Mouse (Mus musculus): ENCODE data around the gene Topbp1.
"Not testable (repeated sequence)": the region's sequence is repeated elsewhere in the genome, so short reads cannot be mapped to it uniquely, and the experiment has no call there.

The Topbp1 gene

DNA sequence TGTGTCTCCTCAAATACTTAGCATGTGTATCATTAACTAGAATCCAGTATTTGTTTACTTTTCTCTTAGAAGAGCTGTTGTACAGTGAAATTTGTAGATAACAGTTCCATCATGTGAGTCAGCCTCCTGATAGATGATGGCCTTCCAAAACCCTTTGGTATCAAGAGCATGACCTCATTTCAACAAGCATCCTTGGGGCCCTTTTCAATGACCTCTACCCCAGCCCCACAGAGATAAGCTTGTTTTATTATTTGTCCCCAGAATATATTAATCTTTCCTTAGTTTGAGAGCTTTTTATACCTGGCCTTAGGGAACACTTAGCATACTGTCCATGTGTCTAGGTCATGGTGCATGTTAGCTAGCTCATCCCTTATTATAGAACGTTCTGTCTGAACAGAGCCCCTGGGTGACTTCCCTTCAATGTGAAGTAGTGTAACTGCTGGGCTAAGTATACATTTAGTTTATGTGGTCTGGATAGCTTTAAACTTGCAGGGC is 43.0 kb downstream of the Topbp1 start:
- in situ Hi-C loops (cut with MseI, MboI), result no loop called here

DNA sequence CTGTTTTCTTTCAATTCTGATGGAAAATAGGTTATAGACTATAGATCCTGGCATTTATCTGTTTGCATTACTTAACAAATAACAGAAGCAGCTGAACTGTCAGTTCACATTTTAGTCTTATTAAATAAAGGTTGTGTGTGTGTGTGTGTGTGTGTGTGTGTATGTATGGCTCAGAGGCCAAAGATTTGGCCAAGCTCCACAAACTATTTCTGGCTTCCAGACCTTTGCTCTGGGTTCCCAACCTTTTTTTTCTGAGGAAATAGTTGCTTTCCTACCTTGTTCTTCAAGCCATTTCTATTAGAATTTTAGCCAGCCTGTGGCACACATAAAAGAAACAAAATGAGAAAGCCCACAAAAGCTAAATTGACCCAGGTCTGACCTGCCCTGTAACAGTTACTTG is 43.8 kb downstream of the Topbp1 start:
- in situ Hi-C loops (cut with MseI, MboI), result no loop called here

DNA sequence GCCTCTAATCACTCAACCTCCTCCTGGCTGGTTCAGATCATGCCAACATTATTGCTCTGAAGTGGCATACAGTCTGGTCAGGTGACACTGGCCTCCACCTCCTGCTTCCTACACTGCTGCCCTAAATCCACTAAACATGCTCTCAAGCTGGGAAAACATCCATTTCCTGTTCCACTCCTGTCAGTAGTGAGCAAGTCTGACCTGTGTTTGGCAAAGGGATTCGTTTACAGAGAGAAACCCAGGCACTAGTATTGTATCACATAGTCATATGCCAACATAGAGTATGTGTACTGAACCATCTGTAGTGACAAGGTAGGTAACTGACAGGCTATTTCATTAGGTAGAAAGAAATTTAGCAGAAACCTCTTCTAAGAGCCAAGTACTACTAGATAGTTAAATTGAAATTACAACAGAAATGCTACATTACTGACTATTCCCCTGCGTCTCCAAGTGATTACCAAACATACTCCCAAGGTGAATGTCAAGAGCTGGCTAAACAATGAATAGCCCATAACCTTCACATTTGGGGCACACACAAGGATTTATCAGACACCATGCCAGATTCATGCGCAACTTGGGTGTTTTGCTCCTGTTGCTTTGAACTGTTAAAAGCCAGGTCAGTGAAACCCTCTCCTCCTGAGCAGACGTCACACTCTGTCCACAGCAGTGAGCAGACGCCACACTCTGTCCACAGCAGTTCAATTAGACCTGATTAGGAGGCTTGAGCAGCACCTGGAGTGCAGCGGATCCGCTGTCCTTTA is 48.7 kb downstream of the Topbp1 start:
- in situ Hi-C loops (cut with MseI, MboI), result not testable (repeated sequence)

DNA sequence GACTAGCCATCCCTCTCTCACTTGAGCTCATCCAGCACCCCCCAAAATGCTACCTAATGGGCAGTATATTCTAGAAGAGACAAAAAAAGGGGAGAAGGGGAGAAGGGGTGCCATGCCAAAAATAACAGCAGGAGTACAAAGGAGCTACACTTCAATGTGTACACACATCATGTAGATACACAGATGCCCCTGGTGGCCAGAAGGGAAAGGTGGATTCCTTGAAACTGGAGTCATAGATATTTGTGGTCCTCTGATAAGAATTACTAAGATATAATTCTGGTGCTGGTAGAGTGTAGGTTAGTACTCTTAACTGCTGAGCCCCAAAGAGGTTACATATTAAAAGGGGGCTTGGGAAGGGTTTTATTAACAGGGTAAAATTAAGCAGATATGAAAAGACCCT is 52.9 kb downstream of the Topbp1 start:
- in situ Hi-C loops (cut with MseI, MboI), result no loop called here

DNA sequence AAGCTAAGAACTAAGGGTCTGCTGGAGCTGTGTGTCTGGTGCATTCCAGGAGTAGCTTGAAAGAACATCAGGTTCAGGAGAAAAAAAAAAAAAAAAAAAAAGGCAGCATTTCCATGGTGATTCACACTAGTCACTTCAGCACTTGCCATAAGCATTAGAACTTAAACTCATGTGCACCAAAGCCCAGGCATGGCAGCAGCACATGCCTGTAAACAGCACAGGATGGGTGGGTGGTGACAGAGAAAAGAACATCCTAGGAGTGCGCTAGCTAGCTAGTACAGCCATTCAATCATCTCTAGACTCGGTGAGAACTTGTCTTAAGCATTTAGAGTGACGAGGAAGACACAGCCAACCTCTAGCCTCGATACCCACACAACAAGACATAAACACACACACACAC is 53.5 kb downstream of the Topbp1 start:
- in situ Hi-C loops (cut with MseI, MboI), result no loop called here

DNA sequence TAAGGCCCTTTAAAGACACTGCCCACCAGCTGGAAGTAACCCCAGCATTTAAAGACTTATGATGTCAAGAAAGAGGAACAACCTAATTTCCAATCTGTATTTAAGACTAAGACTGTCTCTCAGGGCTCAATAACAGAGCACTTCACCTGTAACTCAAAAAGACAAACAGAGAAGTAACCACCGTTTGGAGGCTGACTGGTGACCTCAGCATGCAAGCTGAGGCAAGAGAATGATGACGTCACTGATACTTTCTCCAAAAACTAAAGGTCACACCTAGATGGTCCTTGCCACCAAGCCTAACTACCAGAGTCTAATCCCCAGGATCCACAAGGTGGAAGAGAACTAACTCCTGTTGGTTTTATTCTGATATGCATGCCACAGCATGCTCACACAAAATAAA is 55.6 kb downstream of the Topbp1 start:
- in situ Hi-C loops (cut with MseI, MboI), result no loop called here

DNA sequence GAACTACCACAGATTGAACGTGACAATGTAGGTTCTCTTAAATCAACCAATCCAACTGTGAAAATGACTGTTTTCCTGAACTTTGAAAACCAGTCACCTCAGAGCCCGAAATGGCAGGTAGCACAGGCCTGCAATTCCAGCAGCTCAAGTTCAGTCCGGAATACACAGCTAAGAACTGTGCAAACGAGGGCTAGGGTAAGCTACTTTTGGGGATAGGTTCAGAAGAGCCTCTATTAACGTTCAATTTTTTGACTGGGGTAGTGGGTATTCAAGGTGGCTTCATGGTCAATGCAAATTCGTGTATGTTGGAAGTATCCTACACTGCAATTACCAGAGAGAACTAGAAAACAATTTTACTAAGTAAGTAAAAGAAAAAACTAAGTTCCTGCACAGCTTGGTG is 58.1 kb downstream of the Topbp1 start:
- in situ Hi-C loops (cut with MseI, MboI), result no loop called here

DNA sequence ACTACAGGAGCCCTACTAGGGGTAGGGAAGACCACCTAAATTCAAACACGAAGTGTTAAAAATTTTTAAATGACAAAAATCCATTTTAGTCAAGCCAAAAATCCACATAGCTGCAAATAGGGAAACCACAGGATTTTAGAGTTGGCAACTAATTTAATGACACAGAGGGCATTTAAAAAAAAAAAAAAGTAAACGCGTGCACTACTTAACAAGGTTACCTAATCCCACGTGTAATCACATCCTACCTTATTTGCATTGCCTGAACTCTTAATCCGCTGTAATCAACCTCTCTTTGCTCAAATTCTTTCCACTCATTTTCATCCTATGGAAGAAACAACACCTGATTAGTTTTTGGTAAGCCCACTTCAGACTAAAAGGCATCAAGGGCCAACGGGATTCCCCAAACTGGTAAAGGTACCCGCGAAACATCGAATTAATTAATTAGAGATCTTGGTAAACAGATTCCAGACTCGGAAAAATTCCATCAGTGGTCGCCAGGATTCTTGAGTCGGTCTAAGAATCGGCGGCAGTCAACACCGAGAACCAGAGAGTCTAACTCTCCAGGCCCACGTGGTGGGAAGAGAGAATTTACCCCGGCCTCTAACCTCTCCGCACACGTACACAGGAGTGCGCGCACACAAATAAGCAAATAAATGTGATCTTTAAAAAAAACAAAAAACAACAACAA is 58.9 kb downstream of the Topbp1 start:
- in situ Hi-C loops (cut with MseI, MboI), result no loop called here

DNA sequence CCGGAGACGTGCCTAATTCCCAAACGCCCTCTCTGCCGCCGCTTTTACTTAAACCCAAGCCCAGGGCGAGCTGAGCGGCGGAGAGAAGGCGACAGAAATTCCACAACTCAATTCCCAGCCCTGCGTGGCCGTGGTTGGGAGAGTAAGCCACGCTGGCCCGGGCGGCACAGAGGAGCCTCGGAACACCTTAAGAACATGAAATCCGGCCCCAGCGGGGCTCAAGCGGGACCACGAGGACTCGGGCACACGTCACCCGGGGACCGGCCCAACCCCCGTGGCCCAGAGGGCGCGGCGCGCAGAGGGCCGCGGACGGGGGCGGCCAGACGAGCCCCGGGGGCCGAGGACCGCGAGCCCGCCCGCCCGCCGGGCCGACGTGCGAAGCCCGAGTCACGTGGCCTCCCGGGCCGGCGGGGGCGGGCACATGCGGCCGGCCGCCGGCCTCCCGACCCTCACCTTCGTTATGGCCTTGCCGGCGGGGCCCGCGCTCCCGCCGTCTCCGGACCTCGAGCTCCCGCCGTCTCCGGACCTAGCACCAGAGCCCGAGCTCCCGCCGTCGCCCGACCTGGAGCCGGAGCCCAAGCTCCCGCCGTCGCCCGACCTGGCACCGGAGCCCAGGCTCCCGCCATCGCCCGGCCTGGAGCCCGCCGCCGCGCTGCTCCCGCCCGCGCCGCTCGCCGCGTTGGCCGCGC is 59.7 kb downstream of the Topbp1 start:
- in situ Hi-C loops (cut with MseI, MboI), result no loop called here

DNA sequence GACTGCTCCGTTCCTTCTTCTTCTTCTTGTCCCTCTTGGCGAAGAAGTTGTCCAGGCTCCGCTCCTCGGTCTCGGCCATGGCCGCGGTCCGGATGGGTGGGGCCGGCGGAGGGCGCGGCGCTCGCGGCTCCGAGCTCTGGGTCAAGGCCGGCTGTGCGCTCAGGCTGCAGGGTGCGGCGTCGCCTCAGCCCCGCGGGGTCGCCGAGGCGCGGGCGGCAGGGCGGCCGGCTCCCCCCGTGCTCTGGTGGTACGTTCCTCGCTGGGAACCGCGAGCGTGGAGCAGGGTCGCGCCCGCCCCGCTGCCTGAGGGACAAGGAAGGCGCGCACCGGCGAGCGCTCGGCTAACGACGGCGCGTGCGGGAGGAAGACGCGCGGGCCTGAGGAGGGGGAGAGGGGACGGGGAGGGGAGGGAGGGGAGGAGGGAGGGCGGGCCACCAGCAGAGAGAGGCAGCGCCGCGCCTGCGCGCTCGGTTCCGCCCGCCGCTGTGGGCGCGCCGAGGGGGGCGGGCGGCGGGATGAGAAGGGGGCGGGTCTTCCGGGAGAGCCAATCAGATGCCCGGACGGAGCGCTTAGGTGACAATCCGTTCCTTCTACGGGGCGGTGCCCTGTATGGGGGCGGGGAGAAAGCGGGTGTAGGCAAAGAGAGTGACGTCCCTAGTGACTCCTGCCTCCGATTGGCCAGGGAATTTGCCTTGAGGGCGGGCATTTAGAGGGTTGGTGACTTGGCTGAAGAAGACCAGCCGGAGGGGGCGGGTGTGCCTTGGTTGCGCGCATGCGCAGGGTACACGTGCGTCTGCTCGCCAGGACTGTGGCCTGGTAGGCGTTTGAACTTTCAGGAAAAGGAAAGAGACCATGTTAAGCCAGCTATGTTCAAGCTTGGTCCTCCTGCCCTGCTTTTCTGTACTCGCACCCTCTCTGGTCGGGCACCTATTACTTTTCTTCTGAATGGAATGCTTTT is 60.6 kb downstream of the Topbp1 start, which contains the start of gene Cdv3:
Cdv3 (minus strand) TSS at position 551 of the 958 bp plus-strand sequence.
- in situ Hi-C loops (cut with MseI, MboI), result no loop called here

DNA sequence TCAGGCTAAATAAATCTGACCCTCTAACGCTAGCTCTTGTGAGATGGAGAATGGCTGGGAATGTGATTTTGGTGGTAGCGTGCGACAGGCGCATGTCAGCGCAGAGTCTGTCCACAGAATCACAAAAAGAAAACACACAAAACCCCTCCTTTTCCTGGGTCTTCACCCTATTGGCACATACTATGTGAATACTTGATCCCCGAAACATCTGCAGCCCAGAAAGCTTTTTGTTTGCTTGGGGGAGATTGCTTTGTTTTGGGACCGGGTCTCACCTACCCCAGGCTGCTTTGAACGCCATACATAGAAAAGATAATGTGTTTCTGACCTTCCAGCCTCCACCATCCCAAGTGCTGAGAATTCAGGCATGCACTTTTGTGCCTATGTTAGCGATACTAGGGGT is 61.3 kb downstream of the Topbp1 start:
- in situ Hi-C loops (cut with MseI, MboI), result no loop called here

DNA sequence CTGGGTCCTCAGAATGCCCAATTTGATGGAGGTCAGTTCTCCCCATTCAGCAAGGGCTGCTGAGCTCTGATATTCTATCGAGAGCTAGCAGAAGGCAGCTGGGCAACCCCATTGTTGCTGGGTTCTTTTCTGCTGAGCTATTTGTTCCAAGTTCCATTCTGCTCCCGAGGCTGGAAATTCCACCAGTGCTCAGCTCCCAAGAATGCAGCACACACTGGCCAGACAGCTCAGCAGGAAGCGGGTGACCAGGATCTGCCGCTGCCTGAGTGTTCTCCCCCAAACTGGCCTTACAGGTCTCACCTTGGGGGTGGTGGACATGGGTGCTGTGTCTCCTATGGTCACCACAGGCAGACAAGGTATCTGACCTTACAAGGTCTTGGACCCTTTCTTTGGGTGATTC is 64.9 kb downstream of the Topbp1 start:
- in situ Hi-C loops (cut with MseI, MboI), result no loop called here

DNA sequence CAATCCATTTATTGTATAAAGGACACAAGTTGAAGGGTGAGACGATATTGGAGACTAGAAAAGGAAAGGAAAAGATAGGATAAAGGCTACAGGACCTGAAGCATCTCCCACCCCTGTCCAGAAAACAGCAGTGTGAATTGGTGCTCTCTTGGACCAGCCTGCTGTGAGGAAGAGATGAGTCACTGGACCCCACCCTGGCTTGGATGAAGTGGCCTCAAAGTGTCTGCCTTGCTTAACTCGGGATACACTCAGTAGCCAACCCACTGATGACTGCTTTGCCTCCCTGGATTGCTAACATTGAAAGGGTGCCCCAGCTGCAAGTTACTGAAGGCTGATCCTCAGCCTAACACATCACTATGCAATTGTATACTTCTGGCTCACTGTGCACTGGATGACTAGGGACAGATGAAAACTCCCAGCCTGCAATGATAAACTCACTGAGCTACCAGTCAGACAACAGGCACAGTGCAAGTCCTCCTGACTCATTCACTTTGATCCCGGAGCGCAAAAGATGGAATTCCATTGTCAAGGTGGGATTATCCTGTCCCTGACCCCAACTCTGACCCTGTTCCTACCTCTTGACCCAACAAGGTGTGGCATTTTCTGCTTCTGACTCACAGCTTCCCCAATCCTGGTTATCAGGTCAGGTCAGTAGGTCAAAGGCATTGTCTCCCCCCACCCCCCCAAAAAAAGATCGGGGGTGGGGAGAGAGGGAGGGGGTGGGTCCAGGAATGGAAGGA is 67.4 kb downstream of the Topbp1 start:
- in situ Hi-C loops (cut with MseI, MboI), result no loop called here

DNA sequence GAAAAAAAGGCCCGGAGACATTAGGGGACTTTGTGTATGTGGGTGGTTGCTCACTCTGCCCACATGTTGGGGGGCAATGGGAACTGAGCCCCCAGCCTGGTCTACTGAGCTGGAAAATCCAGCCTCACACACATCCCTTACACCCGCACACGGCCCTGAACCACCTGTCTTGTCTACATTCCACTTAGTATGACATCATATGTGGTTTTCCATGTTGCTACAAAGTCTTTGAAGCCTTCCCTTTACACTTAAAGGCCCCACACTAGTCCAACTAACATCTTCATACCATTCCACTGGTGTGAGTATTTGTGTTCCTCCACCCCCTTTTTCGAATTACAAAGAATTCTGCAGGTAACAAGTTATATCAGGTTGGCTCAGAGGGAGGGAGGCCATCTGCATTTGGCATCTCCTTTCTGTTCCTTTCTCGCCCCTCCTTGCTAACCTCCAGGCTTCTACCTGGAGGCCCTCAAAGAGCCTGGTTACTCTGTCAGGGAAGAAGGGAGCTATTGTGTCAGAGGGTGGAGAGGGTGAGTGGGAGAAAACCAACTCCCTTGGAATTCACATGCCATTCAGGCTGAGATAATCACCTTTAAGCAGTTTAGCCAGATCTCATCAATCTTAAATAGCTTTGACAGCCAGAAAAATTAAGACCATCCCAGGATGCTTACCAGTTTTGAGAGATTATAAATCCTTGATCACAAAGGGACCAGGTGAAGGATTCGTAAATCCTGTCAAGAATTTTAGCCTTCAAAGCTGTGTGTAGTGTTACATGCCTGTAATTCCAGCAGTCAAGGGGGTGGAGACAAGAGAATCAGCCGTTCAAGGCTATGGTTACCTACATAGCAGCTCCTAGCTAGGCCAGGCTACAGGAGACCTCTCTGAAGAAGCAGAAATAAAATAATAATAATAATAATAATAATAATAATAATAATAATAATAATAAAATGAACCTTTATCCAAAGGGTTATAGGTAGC is 71.6 kb downstream of the Topbp1 start:
- in situ Hi-C loops (cut with MseI, MboI), result no loop called here

DNA sequence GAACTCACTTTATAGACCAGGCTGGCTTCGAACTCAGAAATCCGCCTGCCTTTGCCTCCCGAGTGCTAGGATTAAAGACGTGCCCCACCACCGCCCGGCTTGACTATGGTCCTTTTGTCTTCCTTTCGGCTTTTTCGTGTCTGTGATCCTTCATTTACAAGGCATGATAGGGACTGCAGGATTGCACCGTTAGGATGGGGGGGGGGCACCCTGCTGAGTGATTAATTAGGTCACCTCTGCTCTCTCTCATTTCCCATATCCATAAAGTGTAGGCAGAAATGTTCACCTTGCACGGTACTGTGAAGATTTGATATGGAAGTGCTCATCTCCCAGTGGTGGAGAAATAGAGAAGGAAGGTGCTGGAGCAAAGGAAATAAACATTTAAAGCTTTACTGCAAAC is 73.7 kb downstream of the Topbp1 start:
- in situ Hi-C loops (cut with MseI, MboI), result no loop called here

DNA sequence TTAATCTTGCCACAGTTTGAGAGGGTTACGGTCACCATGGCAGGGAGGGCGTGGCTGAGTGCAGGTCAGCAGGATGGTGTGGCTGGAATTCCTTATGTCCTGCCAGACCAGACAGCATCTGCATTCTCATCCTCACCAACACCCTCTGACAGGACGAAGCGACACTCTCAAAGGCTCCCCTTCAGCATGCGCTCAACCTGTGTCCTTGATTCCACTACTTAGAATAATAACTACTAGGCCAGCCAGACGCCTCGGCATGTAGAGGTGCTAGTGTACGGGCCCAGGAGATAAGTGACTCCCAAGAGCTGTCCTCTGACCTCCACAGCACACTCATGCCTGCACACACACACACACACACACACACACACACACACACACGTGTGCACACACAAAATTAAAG is 74.2 kb downstream of the Topbp1 start:
- in situ Hi-C loops (cut with MseI, MboI), result no loop called here

DNA sequence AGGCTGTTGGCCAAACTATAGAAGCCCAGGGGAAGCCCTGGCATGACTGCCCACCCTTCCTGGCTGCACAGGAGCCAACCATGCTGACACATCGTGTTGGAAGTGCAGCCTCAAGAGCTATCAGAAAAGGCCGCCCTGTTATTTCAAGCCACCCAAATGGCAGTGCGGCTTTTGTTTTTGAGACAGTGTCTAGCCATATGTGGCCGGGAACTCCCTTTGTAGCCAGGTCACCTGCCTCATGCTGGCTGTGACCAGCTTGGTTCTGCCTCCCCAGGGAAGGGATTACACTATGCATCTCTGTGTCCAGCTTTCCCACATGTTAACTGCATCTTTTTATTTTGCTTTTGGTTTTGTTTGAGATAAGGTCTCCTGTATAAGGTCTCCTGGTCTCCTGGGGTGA is 75.6 kb downstream of the Topbp1 start:
- in situ Hi-C loops (cut with MseI, MboI), result no loop called here

DNA sequence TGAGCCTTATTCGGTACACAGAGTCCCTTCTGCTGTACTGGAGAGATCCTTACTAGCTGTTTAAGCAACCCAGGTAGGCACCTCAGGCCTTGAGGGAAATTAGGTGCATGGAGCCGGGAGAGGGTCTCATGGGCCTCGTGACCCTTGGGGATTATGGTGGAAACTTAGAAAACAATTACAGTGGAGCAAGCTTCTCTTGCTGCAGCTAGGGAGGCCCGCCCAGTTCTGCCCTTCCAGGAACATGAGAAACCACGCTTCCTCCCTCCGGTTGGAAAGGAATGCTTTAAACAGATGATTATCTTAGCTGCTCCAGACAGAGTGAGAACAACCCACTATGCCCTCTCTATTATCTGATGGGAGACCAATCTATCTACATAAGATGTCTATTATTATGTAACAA is 78.0 kb downstream of the Topbp1 start:
- in situ Hi-C loops (cut with MseI, MboI), result no loop called here

DNA sequence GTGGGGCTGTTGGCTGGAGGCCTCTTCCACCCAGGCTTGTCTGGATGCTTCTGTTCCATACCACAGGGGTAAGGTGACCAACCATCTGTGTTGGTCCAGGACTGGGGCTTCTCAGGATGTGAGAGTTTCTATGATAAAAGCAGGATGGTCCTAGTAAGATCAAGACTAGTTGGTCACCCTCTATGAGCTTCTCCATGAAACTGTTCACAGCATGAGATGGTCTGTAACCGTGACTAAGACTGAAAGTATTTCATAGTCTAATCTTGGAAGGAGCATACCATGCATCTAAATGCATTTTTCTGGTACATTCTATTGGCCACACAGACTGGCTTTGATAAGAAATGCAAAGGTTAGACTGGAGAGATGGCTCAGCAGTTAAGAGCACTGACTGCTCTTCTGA is 78.6 kb downstream of the Topbp1 start:
- in situ Hi-C loops (cut with MseI, MboI), result no loop called here

All from mouse trophoblast stem cell (cell line).